Mouse (Mus musculus) intestine, embryonic 16.5 days (tissue): ENCODE results near the gene Olfr68. TPM values are rescaled to one million over a fixed set of nuclear protein-coding genes. Genes with fewer than 3 reads are reported as not detected.
"Not testable (repeated sequence)": the region's sequence is repeated elsewhere in the genome, so short reads cannot be mapped to it uniquely, and the experiment has no call there.

Experiments used
- ATAC-seq: fragments of 200-750 bp; cut with Nextera tagmentation; 2 replicates; pipeline ENCODE4 v1.8.0; 2017; ENCODE audit warnings: moderate TSS enrichment, moderate library complexity
- H3K27ac ChIP-seq: fragments of 300-500 bp; sonication (generic); 2 replicates; pipeline ENCODE4 v1.5.1; 2014; ENCODE audit warnings: mild to moderate bottlenecking, low read length
- H3K27me3 ChIP-seq: fragments of 300-500 bp; sonication (generic); replicated peaks from 2 replicates; pipeline ENCODE4 v1.6.1; 2014; ENCODE audit warnings: low read length, control low read depth, mixed read lengths; ENCODE audit not compliant: control insufficient read depth, insufficient read depth
- H3K36me3 ChIP-seq: fragments of 300-500 bp; sonication (generic); 2 replicates; pipeline ENCODE4 v1.6.1; 2014; ENCODE audit warnings: low read length, control low read depth; ENCODE audit not compliant: control insufficient read depth, insufficient read depth
- H3K4me1 ChIP-seq: fragments of 300-500 bp; sonication (generic); 2 replicates; pipeline ENCODE4 v1.6.1; 2014; ENCODE audit warnings: low read length, control low read depth, mixed read lengths; ENCODE audit not compliant: control insufficient read depth, insufficient read depth
- H3K4me2 ChIP-seq: fragments of 300-500 bp; sonication (generic); 2 replicates; pipeline ENCODE4 v1.6.1; 2014; ENCODE audit warnings: low read depth, low read length, control low read depth
- H3K4me3 ChIP-seq: fragments of 300-500 bp; sonication (generic); 2 replicates; pipeline ENCODE4 v1.5.1; 2014; ENCODE audit warnings: mild to moderate bottlenecking, low read length
- H3K9ac ChIP-seq: fragments of 300-500 bp; sonication (generic); 2 replicates; pipeline ENCODE4 v1.6.1; 2014; ENCODE audit warnings: low read depth, low read length
- H3K9me3 ChIP-seq: fragments of 300-500 bp; sonication (generic); 2 replicates; pipeline ENCODE4 v1.6.1; 2016; ENCODE audit warnings: low read length, control low read depth; ENCODE audit not compliant: control insufficient read depth
- WGBS: fragments of 180-500 bp; shearing (Covaris S2); extraction: QIAGEN DNeasy Blood & Tissue Kit; methylation state at CpG from one replicate; pipeline ENCODE4 v1.1.7; 2014; 5-methylcytosine and 5-hydroxymethylcytosine counted together
- polyA plus RNA-seq: library from polyadenylated mRNA; unstranded; fragments of >200 nt; fragmentation: Nextera tagmentation; extraction: Ambion mirVana; gene quantifications from 2 replicates; pipeline ENCODE4 v1.2.1, GENCODE M21; 2015

Olfr68 gene
- polyA plus RNA-seq, 1 experiment from 2014 or later, result not detected

GRCm38 (mm10) chr7:103791721-103792120, 12.2 kb upstream of the Olfr68 start, which contains the start of gene Olfr67:
Olfr67 (minus strand) TSS chr7:103791821.
- Histone ChIP-seq H3K27ac (no peak within 1 kb of the TSS), H3K9me3 (no peaks in the 10 kb centered on the region), H3K36me3 (no peaks in the 10 kb centered on the region), H3K9ac (no peak within 1 kb of the TSS), H3K4me3 (no peak within 1 kb of the TSS), H3K4me2 (no peak within 1 kb of the TSS), H3K4me1 (no peaks in the 10 kb centered on the region), H3K27me3 (no peaks in the 10 kb centered on the region)
- 77% methylated on average over 3 of the region's 3 CpGs for WGBS
- ATAC-seq, result no peak

DNA sequence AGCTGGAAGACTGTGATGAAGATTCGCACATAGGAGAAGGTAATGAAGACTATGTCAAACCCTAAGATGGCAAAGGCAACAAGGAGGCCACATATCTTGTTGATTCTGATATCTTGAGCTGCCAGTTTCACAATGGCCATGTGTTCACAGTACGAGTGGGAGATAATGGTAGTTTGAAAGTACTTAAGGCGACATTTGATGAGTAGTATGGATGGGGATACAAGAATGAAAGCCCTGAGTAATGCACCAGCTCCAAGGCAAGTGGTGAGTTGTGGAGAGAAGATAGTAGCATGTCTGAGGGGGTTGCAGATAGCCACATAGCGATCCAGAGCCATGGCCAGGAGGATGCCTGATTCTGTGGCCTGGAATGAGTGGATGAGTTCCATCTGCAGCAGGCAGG, 1.8 kb downstream of the Olfr68 start:
- not testable (repeated sequence) for H3K4me1 ChIP-seq, H3K27ac ChIP-seq, H3K36me3 ChIP-seq, H3K4me2 ChIP-seq, H3K9me3 ChIP-seq, H3K4me3 ChIP-seq, H3K27me3 ChIP-seq, ATAC-seq, H3K9ac ChIP-seq
- WGBS, result 77% methylated on average over 2 of the region's 4 CpGs

- no peaks in the 10 kb centered on the region for H3K36me3 ChIP-seq
- WGBS, result 82% methylated on average over 2 of the region's 2 CpGs
These were observed 8.0 kb downstream of the Olfr68 start, which contains the start of gene Olfr69 for GRCm38 (mm10) chr7:103771494-103771893. Olfr69 (minus strand) TSS chr7:103771594.

DNA sequence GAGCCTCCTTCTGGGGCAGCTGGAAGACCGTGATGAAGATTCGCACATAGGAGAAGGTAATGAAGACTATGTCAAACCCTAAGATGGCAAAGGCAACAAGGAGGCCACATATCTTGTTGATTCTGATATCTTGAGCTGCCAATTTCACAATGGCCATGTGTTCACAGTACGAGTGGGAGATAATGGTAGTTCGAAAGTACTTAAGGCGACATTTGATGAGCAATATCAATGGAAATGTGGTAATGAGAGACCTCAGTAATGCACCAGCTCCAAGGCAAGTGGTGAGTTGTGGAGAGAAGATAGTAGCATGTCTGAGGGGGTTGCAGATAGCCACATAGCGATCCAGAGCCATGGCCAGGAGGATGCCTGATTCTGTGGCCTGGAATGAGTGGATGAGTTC, 11.8 kb downstream of the Olfr68 start:
- H3K27ac ChIP-seq, H3K9me3 ChIP-seq, H3K27me3 ChIP-seq, H3K4me1 ChIP-seq, H3K4me3 ChIP-seq, H3K36me3 ChIP-seq, H3K4me2 ChIP-seq, H3K9ac ChIP-seq, ATAC-seq: not testable (repeated sequence)
- 93% methylated on average over 6 of the region's 6 CpGs for WGBS

More at GRCm38 (mm10) chr7:103771494-103771893, 8.0 kb downstream of the Olfr68 start, which contains the start of gene Olfr69:
- Histone ChIP-seq H3K4me3 (no peak within 1 kb of the TSS), H3K27me3 (no peaks in the 10 kb centered on the region), H3K9ac (no peak within 1 kb of the TSS), H3K4me1 (no peaks in the 10 kb centered on the region), H3K4me2 (no peak within 1 kb of the TSS), H3K27ac (no peak within 1 kb of the TSS), H3K9me3 (no peaks in the 10 kb centered on the region)
- ATAC-seq, result no peak

DNA sequence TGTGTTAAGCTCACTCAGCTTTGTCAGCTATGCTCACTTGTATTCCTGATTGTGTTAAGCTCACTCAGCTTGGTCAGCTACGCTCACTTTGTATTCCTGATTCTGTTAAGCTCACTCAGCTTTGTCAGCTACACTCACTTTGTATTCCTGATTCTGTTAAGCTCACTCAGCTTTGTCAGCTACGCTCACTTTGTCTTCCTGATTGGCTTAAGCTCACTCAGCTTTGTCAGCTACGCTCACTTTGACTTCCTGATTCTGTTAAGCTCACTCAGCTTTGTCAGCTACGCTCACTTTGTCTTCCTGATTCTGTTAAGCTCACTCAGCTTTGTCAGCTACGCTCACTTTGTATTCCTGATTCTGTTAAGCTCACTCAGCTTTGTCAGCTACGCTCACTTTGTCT, 17.3 kb downstream of the Olfr68 start:
- not testable (repeated sequence) for ATAC-seq, H3K4me2 ChIP-seq
- WGBS, result 90% methylated on average over 6 of the region's 6 CpGs

GRCm38 (mm10) chr7:103757233-103757632, 22.3 kb downstream of the Olfr68 start, which contains the start of gene Olfr630:
Olfr630 (minus strand) TSS chr7:103757333.
- no peak for ATAC-seq
- H3K4me3 ChIP-seq, result no peak within 1 kb of the TSS
- no peak within 1 kb of the TSS for H3K4me2 ChIP-seq
- 44% methylated on average over 2 of the region's 2 CpGs for WGBS
- no peaks in the 10 kb centered on the region for H3K27me3 ChIP-seq
- H3K9me3 ChIP-seq, result no peaks in the 10 kb centered on the region
- H3K4me1 ChIP-seq, result no peaks in the 10 kb centered on the region
- H3K27ac ChIP-seq, result no peak within 1 kb of the TSS
- no peak within 1 kb of the TSS for H3K9ac ChIP-seq
- no peaks in the 10 kb centered on the region for H3K36me3 ChIP-seq

More for the DNA sequence above, 17.3 kb downstream of the Olfr68 start:
- not testable (repeated sequence) for H3K4me1 ChIP-seq, H3K27me3 ChIP-seq, H3K9me3 ChIP-seq, H3K27ac ChIP-seq, H3K4me3 ChIP-seq, H3K9ac ChIP-seq, H3K36me3 ChIP-seq

- no peaks in the 10 kb centered on the region for H3K4me1 ChIP-seq
- H3K27ac ChIP-seq, result no peak within 1 kb of the TSS
- no peaks in the 10 kb centered on the region for H3K27me3 ChIP-seq
- H3K4me2 ChIP-seq, result no peak within 1 kb of the TSS
- no peak within 1 kb of the TSS for H3K4me3 ChIP-seq
- ATAC-seq, result no peak
- no peak within 1 kb of the TSS for H3K9ac ChIP-seq
- no peaks in the 10 kb centered on the region for H3K36me3 ChIP-seq
- 78% methylated on average over 2 of the region's 2 CpGs for WGBS
- H3K9me3 ChIP-seq, result no peaks in the 10 kb centered on the region
These were observed 34.7 kb downstream of the Olfr68 start, which contains the start of gene Olfr629 for GRCm38 (mm10) chr7:103744843-103745242. Olfr629 (minus strand) TSS chr7:103744943.

DNA sequence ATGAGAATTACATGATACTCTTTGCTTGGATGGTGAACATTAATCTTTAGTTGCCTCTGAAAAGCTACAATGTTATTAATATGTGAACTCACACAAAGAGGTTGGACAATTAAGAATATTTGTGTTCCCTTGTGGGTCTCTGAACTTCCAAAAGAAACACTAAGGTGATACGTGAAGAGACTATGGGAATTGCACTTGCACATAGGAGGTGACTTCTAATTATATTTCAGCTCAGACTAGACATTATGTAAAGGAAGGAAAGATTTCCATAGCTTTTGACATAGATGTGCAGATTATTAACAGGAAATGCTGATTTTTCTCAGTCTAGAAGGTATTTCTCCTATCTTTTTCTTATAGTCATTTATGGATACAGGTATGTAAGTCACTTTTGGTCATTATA, 49.4 kb downstream of the Olfr68 start, which contains the start of gene Olfr628:
TSS of gene Olfr628 (plus strand) at position 301 of the 400 bp plus-strand sequence.
- no peaks in the 10 kb centered on the region for H3K9me3 ChIP-seq
- no peak for ATAC-seq
- WGBS, result 89% methylated on average over 1 of the region's 1 CpGs
- no peak within 1 kb of the TSS for H3K9ac ChIP-seq
- H3K36me3 ChIP-seq, result no peaks in the 10 kb centered on the region
- no peak within 1 kb of the TSS for H3K27ac ChIP-seq
- H3K4me3 ChIP-seq, result no peak within 1 kb of the TSS
- no peaks in the 10 kb centered on the region for H3K4me1 ChIP-seq
- H3K4me2 ChIP-seq, result no peak within 1 kb of the TSS
- H3K27me3 ChIP-seq, result no peaks in the 10 kb centered on the region
